Mouse (Mus musculus) v-Abl transformed pro-B cells (cell line): ENCODE results near the gene Prkcz.

Experiments
- in situ Hi-C, 2 experiments: fragments of 400-800 bp; cut with MboI; formaldehyde crosslinking; loops; one replicate each; pipeline ENCODE4 v1.15.1; 2025; ENCODE audit not compliant: unreplicated experiment in 2 of 2

Prkcz gene

DNA sequence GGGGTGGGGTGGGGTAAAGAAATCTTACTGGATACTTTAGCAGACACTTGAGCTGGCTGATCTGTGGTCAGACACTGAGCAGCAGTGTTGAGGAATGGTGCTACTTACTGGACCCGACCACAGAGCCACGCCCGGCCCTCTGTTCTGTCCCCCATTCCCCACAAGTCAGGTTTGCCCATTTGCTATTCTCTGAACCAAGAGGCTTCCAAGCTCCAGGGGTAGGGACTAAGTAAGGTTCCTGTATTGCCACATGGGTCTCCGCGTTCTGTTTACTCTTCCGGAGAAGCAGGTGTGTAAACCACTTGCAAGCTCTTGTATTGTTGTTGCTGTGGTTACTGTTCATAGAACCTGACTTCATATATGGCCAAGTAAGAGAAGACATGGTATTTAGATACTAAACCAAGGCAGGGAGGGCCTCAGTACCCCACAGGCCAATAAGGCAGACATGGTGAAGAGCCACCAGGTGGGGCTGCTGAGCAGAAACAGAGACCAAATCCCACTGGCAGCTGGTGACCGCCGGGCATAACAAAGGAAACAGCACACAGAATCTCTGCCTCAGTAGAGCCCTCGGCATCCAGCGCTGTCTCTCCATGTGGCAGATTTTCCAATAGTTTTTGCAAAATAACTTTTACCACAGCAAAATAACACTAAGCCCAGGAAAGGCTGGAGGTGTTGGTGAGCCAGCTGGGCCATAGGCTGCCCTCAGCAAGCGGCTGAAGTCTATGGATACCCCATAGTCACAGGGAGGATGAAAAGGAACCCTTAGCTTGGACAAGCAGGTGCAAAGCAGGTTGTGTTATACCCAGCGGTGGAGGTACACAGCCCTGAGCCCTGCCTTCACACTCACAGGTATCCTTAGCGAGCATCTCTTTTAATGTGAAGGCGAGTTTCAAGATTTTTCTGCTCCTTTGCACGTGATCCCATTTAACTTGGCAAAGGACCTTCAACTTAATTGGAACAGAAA is 40.6 kb downstream of the Prkcz start:
- in situ Hi-C loops: loop anchor here (5.0 to 10.0 kb wide), 5 partner anchors 154 to 454 kb away; partner anchors contain the start of genes Vwa1 (in 2 of the 2) and Fndc10 (in 1 of the 2)

DNA sequence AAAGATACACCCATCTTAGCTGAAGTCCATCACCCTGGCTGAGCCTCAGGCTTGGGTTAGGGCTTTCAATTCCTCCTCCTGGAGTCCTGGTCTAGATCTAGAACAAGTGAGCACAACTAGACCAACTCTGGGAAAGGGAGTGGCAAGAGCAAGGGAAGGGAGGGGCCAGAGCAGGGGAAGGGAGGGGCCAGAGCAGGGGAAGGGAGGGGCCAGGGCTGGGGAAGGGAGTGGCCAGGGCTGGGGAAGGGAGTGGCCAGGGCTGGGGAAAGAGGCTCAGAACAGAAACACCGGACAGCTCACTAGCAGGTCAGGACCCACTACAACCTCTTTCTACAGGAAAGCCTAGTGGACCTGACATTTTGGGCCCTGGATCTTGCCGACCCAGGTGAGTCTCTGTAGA is 42.9 kb downstream of the Prkcz start:
- in situ Hi-C loops: loop anchor here (5.0 kb wide), 3 partner anchors 149 to 249 kb away; partner anchors contain the start of gene Tmem52 (in 1 of the 2)

DNA sequence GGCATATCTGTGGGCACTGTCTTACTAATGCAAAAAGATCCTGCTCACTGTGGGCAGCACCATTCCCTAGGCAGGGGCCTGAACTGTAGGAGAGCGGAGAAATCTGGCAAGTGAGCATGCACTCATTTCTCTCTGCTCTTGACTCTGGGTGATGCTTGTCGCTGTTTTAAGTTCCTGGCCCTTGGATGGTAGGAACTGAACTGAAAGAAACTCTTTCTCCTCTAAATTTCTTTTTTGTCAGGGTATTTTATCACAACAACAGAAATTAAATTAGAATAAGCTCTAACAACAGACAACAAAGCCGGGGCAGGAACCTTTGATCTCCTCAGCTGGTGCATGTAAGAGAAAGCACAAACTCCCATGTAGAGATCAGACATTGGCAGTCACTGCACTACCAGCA is 46.1 kb downstream of the Prkcz start:
- in situ Hi-C loops: loop anchor here (5.0 kb wide), 3 partner anchors 152 to 252 kb away; partner anchors contain the start of gene Tmem52 (in 1 of the 2)

DNA sequence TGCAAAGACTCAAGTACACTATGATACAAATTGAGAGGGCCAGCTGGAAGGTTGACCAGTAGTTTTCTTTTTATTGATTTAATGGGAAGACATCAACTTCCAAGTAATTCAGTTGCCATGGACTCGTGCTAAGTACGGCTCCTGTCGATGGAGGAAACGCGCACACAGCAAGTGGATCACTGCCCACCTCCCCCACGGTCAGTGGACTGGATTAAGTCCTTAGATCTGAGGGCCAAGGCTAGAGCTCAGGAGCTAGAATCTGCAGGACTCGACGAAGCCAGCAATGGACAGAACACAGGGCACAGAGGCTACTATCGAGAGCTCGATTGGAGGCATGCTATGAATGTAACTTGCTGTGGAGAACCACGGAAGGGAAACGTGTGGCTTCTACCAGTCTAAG is 52.5 kb downstream of the Prkcz start:
- in situ Hi-C loops: loop anchor here in 1 of 2 experiments (5.0 kb wide), 1 partner anchor 211 kb away; no protein-coding TSS in a partner anchor

DNA sequence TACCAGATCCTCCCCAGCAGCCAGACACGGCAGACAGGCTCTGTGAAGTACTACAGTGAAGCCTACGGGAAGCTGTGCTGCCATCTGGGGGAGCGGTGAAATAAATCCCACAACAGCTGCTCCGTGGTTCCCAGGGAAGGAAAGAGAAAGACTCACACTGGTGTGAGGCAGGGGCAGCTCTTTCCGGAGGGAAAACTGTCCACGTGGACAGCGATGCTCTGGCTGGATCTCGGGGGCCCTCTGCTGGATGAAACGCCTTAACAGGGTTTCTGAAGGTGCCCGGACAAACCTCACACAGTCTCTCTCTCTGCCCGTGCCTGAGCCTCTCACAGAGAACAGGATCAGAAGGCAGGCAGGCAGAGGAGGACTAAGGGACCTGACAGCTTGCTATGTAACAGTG is 53.1 kb downstream of the Prkcz start:
- in situ Hi-C loops: loop anchor here in 1 of 2 experiments (5.0 kb wide), 1 partner anchor 211 kb away; no protein-coding TSS in a partner anchor

DNA sequence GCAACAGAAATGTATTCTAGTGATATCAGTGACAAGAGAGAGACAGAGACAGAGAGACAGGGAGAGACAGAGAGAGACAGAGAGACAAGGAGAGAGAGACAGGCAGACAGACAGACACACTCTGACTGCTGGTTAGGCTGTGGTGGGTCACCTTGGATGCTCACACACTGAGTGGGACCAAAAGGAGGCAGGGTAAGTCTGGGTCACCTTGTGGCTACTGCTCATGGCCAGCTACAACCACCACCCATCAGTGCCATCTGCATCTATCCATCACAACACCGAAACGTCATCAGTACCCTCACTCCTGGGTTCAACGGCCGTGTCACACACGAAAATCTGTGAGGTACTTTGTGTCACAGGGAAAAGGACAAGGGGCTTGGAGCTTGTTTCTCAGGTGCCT is 53.6 kb downstream of the Prkcz start:
- in situ Hi-C loops: loop anchor here in 1 of 2 experiments (5.0 kb wide), 1 partner anchor 210 kb away; no protein-coding TSS in a partner anchor

DNA sequence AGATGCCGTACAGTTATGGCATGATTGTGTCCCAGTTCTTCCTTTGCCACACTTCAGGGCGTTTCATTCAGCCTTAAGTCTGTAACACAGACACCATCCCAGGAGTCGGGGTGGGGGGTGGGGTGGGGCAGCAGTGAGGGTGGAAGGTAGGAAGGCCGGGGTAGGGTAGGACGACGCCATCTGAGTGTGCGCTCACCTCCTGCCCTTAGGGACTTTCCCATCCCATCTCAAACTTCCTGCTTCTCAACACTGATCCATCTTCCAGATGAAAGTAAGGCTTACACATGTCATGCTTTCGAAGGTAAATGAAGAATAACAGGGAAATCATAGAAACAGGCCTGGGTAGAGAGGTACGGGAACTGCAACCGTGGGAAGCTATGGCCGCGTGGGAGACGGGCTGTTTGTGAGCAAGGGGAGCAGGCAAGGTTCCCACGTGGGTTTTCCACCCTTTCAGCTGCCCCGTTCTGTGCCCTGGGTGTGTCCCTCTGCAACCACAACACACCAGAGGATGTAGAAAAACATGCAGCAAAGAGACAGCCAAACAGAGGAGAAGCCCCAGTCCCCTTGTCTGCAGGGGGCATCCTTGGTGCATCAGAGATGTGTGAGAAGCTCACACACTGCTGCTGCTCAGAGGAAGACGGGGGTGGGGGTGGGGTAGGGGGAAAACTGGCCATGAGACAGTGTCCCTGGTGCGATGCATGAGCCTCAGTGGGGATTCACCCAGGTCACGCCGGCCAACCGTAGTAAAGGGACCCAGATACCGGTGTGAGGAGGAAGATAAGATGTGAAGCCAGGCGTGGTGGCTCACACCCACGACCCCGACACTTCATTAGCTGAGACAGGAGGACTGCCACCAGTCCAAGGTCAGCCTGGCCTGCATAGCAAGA is 54.6 kb downstream of the Prkcz start:
- in situ Hi-C loops: loop anchor here in 1 of 2 experiments (5.0 kb wide), 1 partner anchor 209 kb away; no protein-coding TSS in a partner anchor

DNA sequence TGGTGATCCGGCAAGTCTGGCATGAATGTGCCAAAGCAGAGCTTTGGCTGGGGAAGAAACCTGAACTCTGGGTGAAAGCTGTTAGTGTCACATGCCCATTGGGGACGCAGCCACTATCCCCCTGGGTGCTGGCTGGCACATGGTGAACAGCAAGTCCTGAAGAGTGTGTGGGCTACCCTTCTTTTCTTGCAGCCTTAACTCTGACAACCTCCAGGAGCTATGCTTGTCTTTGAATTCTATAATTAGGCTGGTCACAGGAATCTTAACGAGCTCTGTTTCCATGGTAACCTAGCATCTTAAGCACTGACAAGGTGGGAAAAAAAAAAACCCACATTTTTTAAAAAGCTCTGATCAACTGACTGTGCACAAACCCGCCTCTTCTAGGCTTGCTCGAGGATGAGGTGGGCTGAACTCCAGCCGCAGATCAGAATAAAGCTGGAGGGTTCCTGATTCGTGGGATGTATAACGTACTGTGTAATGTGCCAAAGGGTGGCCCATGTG is 55.6 kb downstream of the Prkcz start:
- in situ Hi-C loops: loop anchor here in 1 of 2 experiments (5.0 kb wide), 1 partner anchor 208 kb away; no protein-coding TSS in a partner anchor

DNA sequence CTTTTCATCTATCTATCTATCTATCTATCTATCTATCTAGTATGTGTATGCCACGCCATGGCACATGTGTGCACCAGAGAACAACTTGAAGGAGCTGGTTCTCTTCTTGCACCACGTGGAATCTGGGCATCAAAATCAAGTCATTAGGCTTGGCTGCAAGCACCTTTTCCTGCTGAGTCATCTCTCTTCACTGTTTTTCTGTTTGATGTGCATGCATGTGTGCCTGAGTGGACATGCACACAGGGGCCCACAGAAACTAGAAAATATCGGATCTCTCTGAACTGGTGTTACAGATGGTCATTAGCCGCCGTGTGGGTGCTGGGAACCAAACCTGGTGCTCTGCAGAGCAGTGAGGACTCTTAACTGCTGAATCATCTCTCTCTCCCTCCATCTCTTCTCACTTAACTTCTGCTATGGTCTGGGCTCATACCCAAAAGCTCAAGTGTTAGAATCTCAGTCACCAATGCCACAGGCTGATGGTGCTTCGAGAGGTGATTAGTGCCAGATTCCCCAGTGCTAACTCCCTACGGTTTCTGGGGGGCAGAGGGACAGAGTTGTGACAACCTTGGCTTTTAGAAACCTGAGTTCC is 56.6 kb downstream of the Prkcz start:
- in situ Hi-C loops: loop anchor here in 1 of 2 experiments (5.0 kb wide), 1 partner anchor 207 kb away; no protein-coding TSS in a partner anchor

DNA sequence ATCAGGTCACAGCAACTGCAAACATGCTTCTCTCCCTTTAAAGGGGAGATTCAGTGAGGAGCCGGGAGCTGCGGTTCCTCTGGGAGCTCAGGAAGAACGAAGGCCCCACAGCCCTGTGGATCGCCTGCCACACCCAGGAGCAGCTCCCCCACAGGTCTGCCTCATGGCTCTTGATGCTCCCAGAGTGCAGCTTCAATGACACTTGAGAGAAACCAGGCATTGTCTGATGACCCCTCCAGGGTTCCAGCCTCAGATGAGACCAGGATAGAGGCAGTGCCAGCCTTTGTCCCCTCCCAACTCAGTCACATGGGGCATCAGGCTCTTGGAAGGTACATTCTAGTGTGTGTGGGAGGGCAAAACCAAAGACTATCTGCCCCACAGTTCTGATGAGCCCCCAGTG is 59.2 kb downstream of the Prkcz start:
- in situ Hi-C loops: no loop called here

DNA sequence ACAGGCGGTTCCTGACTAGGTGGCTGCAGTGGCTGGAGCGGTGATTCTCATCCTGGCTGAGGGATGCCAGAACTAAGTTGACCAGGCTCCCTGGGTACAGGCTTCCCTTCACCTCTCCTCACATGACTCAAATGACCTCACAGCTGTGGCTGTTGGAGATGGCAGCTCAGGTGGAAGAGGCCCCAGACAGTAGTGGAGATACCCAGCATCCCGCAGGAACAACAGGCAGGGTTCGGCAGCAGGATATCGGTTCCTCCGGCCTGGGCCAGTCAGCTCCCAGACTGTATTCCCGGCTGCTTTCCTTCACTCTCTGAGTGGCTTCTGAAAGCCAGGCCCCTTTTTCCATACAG is 60.1 kb downstream of the Prkcz start:
- in situ Hi-C loops: no loop called here

DNA sequence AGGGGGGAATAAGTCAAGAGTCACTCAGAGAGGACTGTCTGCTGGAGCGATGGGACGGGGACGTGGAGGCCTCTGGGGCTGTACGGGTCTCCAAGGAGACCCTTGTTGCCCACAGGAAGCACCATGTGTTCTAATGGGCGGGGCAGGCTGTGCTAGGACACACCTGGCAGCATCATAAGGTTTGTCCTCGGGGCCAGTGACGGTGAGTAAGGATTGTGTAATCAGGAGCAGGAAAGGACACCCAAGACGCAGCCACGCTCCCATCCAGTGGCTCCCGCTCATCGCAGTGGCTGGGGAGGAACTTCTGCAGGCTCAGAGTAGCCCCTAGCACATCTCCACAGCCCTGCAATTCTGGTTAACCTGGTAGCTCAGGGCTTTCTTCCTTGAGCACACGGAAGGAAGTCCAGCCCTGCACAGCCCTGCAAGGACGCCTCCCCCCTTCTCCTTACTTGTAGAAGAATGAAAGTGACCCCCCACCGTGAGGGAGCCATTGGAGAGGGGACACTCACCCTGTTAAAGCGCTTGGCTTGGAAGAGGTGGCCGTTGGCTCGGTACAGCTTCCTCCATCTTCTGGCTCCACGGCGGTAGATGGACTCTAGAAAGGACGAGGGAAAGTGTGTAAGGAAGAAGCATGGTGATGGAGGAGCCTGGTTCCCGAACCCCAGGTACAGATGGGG is 60.6 kb downstream of the Prkcz start:
- in situ Hi-C loops: no loop called here

DNA sequence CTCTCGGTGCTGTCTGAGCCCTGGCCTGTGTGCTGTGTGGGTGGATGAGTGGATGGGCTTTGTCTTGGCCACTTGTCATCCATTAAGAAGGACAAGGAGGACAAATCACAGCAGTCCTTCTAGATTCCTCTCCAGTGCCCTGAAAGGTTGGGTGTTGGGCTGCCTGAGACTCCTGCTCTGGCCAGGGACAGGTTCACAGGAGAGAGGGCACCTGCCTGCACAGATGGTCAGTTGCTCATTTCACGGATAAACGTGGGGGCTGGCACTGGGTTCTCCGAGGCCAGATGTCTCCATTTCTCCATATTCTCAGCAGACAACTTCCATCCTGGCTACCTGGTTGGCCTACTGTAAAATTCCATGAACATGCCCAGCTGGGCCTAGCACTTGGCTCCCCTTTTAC is 62.3 kb downstream of the Prkcz start:
- in situ Hi-C loops: no loop called here

DNA sequence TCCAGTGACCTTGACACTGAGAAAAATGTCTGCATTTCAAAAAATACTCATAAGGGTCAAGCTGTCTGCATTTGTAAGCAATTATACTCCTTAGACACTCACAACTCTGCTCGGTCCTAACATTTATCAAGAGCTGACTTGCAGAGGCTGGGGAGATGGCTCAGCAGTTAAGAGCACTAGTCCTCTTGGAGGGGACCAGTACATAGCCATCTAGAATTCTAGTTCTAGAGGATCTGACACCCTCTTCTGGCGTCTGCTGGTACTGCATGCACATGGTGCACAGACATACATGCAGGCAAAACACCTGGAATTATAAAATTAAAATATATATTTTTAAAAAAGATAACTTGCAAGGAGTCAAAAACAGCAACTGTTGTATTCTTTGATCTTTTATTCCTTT is 64.1 kb downstream of the Prkcz start:
- in situ Hi-C loops: no loop called here

DNA sequence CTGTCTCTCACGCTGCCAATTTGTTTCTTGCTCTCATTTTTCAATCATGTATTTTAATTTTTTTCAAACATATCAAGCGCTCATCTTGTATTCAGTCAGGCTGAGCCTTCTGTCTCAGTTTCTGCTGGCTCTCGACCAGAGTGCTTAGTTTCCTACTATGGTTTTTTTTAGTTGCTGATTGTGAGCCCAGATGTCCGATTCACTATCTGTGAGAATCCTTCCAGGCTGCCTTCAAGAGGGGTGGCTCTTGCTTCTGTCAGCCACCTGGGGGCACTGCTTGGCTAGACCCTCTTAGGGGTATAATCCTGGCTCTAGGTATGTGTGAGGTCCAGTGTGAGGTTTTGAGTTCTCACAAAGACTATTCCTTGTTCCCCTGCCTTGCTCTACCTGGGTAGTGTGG is 65.2 kb downstream of the Prkcz start:
- in situ Hi-C loops: no loop called here

DNA sequence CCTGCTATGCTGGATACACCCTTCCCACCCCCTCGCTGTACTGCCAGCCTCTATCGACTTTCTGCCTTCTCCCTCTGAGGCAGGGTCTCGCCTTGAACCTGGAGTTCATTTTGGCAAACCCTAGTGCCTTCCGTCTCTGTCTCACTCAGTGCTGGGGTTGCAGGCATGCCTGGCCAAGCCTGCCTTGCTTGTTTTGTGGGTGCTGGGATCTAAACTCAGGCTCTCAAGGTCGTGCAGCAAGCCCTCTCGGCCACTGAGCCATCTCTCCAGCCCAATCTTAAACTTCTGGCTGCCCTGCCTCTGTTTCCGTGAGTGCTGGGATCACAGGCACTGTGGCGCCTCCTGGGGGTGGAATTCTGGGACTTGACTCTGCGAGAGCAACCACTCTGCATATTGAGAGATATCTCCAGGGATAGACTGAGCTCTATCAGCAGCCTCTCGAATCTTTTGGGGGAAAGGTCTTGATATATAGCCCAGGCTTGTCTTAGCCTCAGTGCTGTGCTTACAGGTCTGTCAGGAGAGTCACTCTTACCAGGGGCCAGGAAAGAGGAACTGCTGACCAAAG is 66.1 kb downstream of the Prkcz start:
- in situ Hi-C loops: no loop called here

DNA sequence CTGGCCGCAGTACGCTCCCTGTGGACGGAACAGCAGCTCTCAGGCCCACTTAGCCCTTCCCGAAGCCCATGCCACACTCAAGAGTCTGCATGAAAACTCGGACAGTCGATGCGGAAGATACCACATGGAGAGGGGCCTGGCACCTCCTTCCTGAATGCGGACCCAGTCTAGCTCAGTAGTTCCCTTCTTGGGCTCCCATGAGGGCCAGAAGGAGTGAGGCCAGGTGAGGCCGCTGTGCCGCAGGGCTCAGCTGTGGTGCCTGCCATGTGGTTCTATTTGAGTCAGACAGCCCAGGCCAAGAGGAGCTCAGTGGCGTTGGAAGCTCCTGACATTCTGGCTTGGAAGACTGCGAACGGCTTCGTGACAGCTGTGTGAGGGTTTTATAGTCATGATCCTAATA is 66.8 kb downstream of the Prkcz start:
- in situ Hi-C loops: no loop called here

DNA sequence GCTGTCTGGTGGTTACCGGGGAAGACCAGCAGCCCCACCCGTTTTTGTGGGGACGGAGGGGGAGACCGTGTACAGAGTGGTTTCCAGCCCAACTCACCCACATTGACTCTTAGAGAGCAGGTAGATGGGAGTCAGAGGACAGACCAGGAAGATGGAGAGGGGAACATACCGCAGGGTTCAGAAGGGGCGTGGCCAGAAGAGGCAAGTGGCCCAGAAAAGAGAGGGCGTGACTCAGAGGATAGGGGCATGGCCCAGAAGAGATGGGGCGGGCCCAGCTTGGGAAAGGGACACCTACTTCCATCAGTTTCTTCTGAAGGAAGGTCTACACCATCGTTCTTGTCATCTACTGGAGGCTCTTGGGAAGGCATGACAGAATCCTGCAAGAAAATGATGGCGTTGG is 68.3 kb downstream of the Prkcz start:
- in situ Hi-C loops: no loop called here

DNA sequence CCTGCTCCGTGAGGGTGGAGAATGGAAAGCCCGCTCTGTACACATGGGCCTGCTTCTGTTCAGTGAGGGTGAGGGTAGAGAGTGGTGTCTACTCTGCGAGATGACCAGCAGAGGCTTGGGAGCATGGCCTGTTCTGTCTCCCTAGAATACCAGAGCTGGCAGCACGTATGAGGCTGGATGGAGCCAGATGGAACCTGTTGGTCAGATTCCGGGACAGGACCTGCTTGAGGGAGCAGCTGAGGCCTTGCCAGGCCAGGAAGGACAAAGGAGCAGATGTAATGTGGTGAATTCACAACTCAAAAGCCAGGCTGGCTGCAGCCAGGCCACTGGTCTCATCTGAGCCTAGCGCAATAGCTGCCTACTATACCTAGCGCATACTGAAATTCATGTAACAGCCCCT is 71.1 kb downstream of the Prkcz start:
- in situ Hi-C loops: no loop called here
